Mouse (Mus musculus) cerebellum, adult 11-12 months (tissue): ENCODE measurements at regions not wholly inside any gene's neighbourhood (a gene's known extent, or its start where the extent isn't known, plus 50 kb on each side); places are given as distances from the start of the nearest gene placed in this dataset.

ENCODE experiments used
- DNase-seq: peaks from one replicate; pipeline ENCODE4 v3.0.0; 2022

- DNase-seq = no peak
Observed at GRCm38 (mm10) chr1:35940236-35940635, 128.0 kb upstream of the Hs6st1 start.

- DNase-seq = no peak
Observed at GRCm38 (mm10) chr1:35941642-35942077, 126.5 kb upstream of the Hs6st1 start.

- DNase-seq = no peak
Observed at GRCm38 (mm10) chr1:35942222-35942621, 126.0 kb upstream of the Hs6st1 start.

- DNase-seq = no peak
Observed at GRCm38 (mm10) chr1:35943800-35944199, 124.4 kb upstream of the Hs6st1 start.

GRCm38 (mm10) chr1:35944376-35944775, 123.8 kb upstream of the Hs6st1 start:
- no peak for DNase-seq

- no peak for DNase-seq
Observed at GRCm38 (mm10) chr1:35944849-35945248, 123.4 kb upstream of the Hs6st1 start.

GRCm38 (mm10) chr1:35945596-35945995, 122.6 kb upstream of the Hs6st1 start:
- no peak for DNase-seq

GRCm38 (mm10) chr1:35948104-35948503, 120.1 kb upstream of the Hs6st1 start:
- DNase-seq = no peak

GRCm38 (mm10) chr1:35951082-35951481, 117.1 kb upstream of the Hs6st1 start:
- no peak for DNase-seq

- DNase-seq = no peak
Observed at GRCm38 (mm10) chr1:35953721-35954120, 114.5 kb upstream of the Hs6st1 start.

- no peak for DNase-seq
Observed at GRCm38 (mm10) chr1:35957425-35958372, 110.5 kb upstream of the Hs6st1 start.

- DNase-seq = peak; percentile 90
Observed at GRCm38 (mm10) chr1:35959729-35960128, 108.5 kb upstream of the Hs6st1 start.

- no peak for DNase-seq
Observed at GRCm38 (mm10) chr1:35960844-35961243, 107.4 kb upstream of the Hs6st1 start.

GRCm38 (mm10) chr1:35961923-35962322, 106.3 kb upstream of the Hs6st1 start:
- no peak for DNase-seq

GRCm38 (mm10) chr1:35968489-35968888, 99.7 kb upstream of the Hs6st1 start:
- no peak for DNase-seq

GRCm38 (mm10) chr1:35971435-35972189, 96.6 kb upstream of the Hs6st1 start:
- no peak for DNase-seq

GRCm38 (mm10) chr1:35972190-35972584, 96.0 kb upstream of the Hs6st1 start:
- DNase-seq = no peak

- DNase-seq = no peak
Observed at GRCm38 (mm10) chr1:35973386-35973785, 94.8 kb upstream of the Hs6st1 start.

GRCm38 (mm10) chr1:35975611-35976208, 92.5 kb upstream of the Hs6st1 start:
- no peak for DNase-seq

GRCm38 (mm10) chr1:35976528-35976927, 91.7 kb upstream of the Hs6st1 start:
- DNase-seq = no peak

GRCm38 (mm10) chr1:35978116-35978515, 90.1 kb upstream of the Hs6st1 start:
- DNase-seq = no peak

- DNase-seq = no peak
Observed at GRCm38 (mm10) chr1:35978766-35979165, 89.4 kb upstream of the Hs6st1 start.

- no peak for DNase-seq
Observed at GRCm38 (mm10) chr1:35981226-35981625, 87.0 kb upstream of the Hs6st1 start.
